Mouse (Mus musculus) cerebellum, adult 2 months (tissue): ENCODE data around the gene Tmem206. TPM values are rescaled to one million over a fixed set of nuclear protein-coding genes. Genes with fewer than 3 reads are reported as not detected.

ENCODE experiments used
- DNase-seq, 2 experiments: peaks; one replicate each; pipeline ENCODE4 v3.0.0; 2021
- H3K27ac ChIP-seq: fragments of 200-500 bp; 2 replicates; pipeline ENCODE4 v1.5.1; 2012; ENCODE audit warnings: low read length, control low read depth, inconsistent platforms; ENCODE audit not compliant: insufficient read depth
- H3K27me3 ChIP-seq: fragments of 200-500 bp; 2 replicates; pipeline ENCODE4 v1.6.1; 2012; ENCODE audit warnings: inconsistent platforms, mild to moderate bottlenecking, low read length, moderate library complexity; ENCODE audit not compliant: control insufficient read depth, insufficient read depth
- H3K4me1 ChIP-seq: fragments of 200-500 bp; 2 replicates; pipeline ENCODE4 v1.6.1; 2011; ENCODE audit warnings: low read length; ENCODE audit not compliant: control insufficient read depth, insufficient read depth
- H3K4me3 ChIP-seq: fragments of 200-500 bp; replicated peaks from 2 replicates; pipeline ENCODE3; 2011; ENCODE audit warnings: mild to moderate bottlenecking, low read depth, low read length, control low read depth; ENCODE audit not compliant: insufficient read depth
- CTCF ChIP-seq: fragments of 200-500 bp; IDR thresholded peaks from 2 replicates; pipeline ENCODE4 v1.5.1; 2011; ENCODE audit warnings: low read depth, mild to moderate bottlenecking, control low read depth, low read length, moderate library complexity, borderline replicate concordance; ENCODE audit not compliant: insufficient read depth
- POLR2A ChIP-seq: fragments of 200-500 bp; IDR thresholded peaks from 2 replicates; pipeline ENCODE4 v1.6.1; 2011; ENCODE audit warnings: low read length, control low read depth, borderline replicate concordance; ENCODE audit not compliant: insufficient read depth
- WGBS: fragments of 180-500 bp; shearing (Covaris S2); methylation state at CpG from one replicate; pipeline ENCODE4 v1.1.7; 2018; 5-methylcytosine and 5-hydroxymethylcytosine counted together
- polyA plus RNA-seq: library from polyadenylated mRNA; depleted of rRNA; stranded (reverse); fragments of >200 nt; gene quantifications from 2 replicates; pipeline ENCODE4 v1.2.3, GENCODE M21; 2012

Tmem206 gene
- polyA plus RNA-seq, 1 experiment = 11.5 TPM

DNA sequence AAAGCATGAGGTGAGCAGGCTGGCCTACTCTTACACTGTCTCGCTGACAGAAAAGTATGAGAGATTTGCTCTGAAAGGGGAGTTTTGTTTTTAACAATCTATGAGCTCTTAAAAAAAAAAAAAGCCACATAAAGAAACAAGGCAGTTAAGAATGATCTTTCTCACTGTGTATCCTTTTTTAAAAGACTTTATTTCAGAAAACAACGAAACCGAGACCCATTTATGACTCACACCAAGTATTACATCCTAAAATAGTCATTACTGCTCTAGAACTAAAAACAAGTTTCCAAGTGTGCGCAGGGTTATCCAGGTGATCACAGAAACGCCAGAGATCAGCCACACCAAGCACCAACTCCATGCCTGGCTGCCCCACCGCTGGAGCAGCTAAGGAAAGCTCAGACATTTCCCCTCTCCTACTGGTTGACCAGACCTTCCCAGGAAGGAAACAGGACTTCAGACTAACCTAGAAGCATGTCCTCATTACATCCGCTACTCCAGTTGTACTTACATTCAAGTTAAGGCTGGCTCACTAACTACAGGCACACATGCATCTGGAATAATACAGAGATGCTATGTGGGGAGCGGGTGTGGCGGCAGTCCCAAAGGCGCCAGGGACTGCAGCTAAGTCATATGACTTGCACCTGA lies 59.2 kb downstream of the Tmem206 start:
- H3K4me1 ChIP-seq = peaks cover 4% of the 10 kb centered on the region; the same call in 1 of the 2 replicates
- WGBS = 94% methylated on average over 10 of the region's 10 CpGs
- no peak for TF ChIP-seq POLR2A
- TF ChIP-seq CTCF = no peak

GRCm38 (mm10) chr1:191391311-191391710 lies 65.6 kb downstream of the Tmem206 start:
- TF ChIP-seq POLR2A = no peak
- 0 out of 2 replicates have a peak, but pooled peaks have one; percentile 11 for TF ChIP-seq CTCF
- Histone ChIP-seq H3K4me3 (no peak overlapping the region), H3K4me1 (no peaks in the 10 kb centered on the region), H3K27me3 (no peaks in the 10 kb centered on the region), H3K27ac (no peak overlapping the region)
- WGBS = 12% methylated on average over 3 of the region's 3 CpGs
- DNase-seq = peak; percentile 44 to 61

More for the DNA sequence above, 59.2 kb downstream of the Tmem206 start:
- Histone ChIP-seq H3K27ac (no peak overlapping the region), H3K27me3 (no peaks in the 10 kb centered on the region), H3K4me3 (no peak overlapping the region)
- DNase-seq = no peak

GRCm38 (mm10) chr1:191393536-191393935 lies 67.8 kb downstream of the Tmem206 start:
- H3K4me1 ChIP-seq = no peaks in the 10 kb centered on the region; the same call in 1 of the 2 replicates
- no peaks in the 10 kb centered on the region for H3K27me3 ChIP-seq
- WGBS = 82% methylated on average over 3 of the region's 3 CpGs
- H3K27ac ChIP-seq = no peak overlapping the region
- no peak overlapping the region for H3K4me3 ChIP-seq
- TF ChIP-seq POLR2A (no peak), CTCF (no peak)
- no peak for DNase-seq

- H3K4me3 ChIP-seq = no peak overlapping the region
- no peak for TF ChIP-seq POLR2A
- TF ChIP-seq CTCF = no peak
- no peaks in the 10 kb centered on the region; the same call in 1 of the 2 replicates for H3K4me1 ChIP-seq
- H3K27ac ChIP-seq = no peak overlapping the region
- H3K27me3 ChIP-seq = no peaks in the 10 kb centered on the region
- DNase-seq = no peak
- WGBS = 72% methylated on average over 2 of the region's 2 CpGs
These were observed 68.4 kb downstream of the Tmem206 start for GRCm38 (mm10) chr1:191394126-191394525.

DNA sequence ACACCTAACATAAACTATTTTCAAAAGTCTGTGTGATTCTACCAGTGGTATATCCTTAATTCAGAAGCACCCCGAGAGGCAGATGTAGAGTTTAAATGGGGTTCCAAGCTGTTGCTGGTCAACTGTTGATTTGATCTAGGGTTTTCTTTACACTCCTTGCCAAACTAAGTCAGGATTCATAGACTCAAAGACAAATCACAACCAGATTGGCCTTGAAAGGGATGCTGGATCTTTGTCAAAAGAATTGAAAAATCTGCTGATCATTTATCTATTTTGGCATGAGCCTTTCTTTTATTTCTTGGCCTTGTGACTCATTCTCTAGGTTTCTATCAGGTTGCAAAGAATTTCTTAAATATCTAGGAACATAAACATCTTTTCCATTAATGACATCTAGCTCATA lies 69.5 kb downstream of the Tmem206 start:
- 35% methylated on average over 1 of the region's 1 CpGs for WGBS
- TF ChIP-seq POLR2A (no peak), CTCF (no peak)
- no peaks in the 10 kb centered on the region; the same call in 1 of the 2 replicates for H3K4me1 ChIP-seq
- no peaks in the 10 kb centered on the region for H3K27me3 ChIP-seq
- H3K4me3 ChIP-seq = peak overlapping the region; percentile 36
- H3K27ac ChIP-seq = no peak overlapping the region
- no peak for DNase-seq

DNA sequence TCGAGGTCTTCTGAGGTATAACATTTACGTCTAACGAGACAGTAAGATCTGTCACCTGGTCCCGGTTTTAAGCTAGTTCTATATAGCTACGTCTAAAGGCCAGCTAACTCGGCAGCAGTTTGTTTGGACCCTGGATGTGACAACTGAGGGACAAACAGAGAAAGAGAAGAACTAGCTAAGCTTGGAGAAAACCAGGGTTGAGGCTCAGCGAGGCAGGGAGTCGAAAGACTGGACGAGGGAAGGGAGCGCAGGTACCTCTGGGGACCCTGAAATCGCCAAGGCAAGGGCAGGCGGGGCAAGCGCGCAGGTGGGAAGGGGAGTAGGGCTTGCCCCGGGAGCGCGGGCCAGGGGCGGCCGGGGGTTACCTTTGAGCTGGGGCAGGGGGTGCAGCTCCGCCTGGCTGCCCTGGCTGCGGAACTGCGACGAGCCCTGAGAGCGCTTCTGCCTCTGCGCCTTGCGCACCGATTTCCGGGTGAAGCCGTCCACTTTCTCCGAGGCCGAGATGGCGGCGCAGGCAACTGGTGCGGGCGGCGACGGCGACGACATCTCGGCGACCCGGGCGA lies 70.2 kb downstream of the Tmem206 start:
- peak; percentile 48 to 65 for DNase-seq
- TF ChIP-seq POLR2A (no peak), CTCF (no peak)
- WGBS = under 1% methylated on average over 43 of the region's 43 CpGs

GRCm38 (mm10) chr1:191396446-191396845 lies 70.7 kb downstream of the Tmem206 start:
- WGBS = 1% methylated on average over 70 of the region's 74 CpGs
- H3K4me1 ChIP-seq = no peaks in the 10 kb centered on the region; the same call in 1 of the 2 replicates
- H3K27ac ChIP-seq = peak overlapping the region; percentile 57; the same call in 1 of the 2 replicates
- H3K27me3 ChIP-seq = no peaks in the 10 kb centered on the region
- TF ChIP-seq CTCF = no peak
- no peak for TF ChIP-seq POLR2A
- peak overlapping the region; percentile 92 for H3K4me3 ChIP-seq
- peak in 1 of 2 experiments; percentile 60 for DNase-seq

More for the DNA sequence above, 70.2 kb downstream of the Tmem206 start:
- H3K4me3 ChIP-seq = peak overlapping the region; percentile 73
- H3K4me1 ChIP-seq = no peaks in the 10 kb centered on the region; the same call in 1 of the 2 replicates
- no peaks in the 10 kb centered on the region for H3K27me3 ChIP-seq
- H3K27ac ChIP-seq = peak overlapping the region; percentile 46; the same call in 1 of the 2 replicates
